Mouse (Mus musculus) R1 (cell line): ENCODE data around the gene 1700030K09Rik.

Experiments
- DNase-seq: peaks from one replicate; pipeline ENCODE4 v3.0.0-alpha.2; 2018; ENCODE audit warnings: low read depth, low spot score

Gene 1700030K09Rik

DNA sequence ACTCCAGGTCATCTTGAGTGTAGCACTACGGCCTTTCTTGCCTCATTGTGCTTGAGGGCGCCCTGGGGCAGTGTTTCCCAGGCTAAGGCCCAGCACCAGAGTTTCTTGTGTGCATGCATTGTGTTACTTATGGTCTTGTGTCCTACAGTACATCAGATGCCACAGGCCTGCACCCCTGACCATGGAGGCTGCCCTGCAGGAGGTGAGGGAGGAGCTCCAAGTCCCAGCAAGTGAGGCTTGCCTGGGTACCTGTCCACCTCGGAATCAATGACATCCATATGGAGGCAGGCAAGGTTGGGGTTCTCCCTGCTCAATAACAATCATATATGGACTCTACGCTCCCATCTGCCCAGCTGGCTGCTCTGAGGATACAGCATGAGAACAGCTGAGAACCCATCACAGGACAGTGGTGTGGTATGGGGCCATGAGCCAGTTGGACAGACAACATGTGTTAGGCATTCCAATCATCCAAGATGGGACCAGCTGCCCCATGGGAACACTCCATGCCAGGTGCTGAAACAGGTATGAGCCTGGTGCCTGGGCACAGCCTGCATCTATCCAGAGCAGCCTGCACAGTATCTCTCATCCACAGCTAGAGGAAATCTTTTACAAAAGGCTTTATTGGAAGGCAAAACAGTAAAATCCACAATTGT lies 16.3 kb downstream of the 1700030K09Rik start:
- no peak for DNase-seq

DNA sequence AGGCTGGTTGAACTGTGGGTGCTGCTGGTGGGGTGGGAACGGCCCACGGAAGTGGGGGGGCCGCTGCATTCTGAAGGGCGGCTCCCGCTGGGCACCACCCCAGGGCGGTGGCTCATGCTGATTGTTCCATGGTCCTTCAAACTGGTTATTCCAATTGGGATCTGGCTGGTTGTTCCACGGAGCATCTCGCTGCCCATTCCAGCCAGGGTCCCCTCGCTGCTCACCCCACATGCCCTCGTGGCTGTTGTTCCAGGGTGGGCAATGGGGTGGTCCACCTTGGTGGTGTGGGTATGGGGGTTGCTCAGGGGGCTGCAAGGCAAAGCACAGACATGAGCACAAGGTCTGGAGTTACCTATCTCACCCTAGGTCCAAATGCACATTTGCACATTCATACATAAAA lies 20.5 kb downstream of the 1700030K09Rik start:
- DNase-seq = no peak

DNA sequence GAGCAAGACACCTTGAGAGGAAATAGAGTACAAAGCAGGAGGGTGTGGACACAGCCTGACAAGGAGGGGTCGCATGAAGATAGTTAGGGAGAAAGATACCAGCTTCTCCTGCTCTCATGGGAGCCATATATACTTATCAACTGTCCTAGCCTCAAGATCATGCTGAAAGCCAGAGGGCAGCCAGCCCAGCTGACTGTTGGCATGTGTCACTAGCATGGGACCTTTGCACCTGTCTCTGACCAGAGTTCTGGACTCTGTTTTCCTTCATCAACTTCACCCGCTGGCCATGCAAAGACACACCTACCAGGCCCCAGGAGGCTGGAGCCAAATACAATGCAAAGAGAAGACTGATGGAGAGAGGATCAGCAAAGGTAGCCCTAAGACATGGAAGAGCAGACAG lies 25.6 kb downstream of the 1700030K09Rik start:
- DNase-seq = no peak

DNA sequence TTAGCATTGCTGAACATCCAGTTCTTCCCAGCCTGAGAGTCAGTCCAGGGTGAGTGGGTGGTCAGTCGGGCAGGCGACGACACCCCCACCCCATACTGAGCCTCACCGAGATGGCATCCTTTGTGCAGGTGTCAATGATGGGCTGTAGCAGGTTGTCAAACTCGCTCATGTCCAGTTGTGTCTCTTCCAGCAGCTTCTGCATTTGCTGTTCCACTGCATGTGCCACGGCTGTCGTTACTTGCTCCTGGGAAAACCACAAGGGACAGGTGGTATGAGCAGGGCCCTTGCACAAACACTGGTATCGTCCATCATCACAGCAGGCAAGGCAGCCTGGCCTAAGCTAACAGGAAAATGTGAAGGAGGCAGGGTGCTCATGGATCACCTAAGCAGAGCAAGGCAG lies 26.3 kb downstream of the 1700030K09Rik start:
- DNase-seq = no peak

- DNase-seq = no peak
These were observed 27.0 kb downstream of the 1700030K09Rik start for GRCm38 (mm10) chr8:72470684-72471083.

DNA sequence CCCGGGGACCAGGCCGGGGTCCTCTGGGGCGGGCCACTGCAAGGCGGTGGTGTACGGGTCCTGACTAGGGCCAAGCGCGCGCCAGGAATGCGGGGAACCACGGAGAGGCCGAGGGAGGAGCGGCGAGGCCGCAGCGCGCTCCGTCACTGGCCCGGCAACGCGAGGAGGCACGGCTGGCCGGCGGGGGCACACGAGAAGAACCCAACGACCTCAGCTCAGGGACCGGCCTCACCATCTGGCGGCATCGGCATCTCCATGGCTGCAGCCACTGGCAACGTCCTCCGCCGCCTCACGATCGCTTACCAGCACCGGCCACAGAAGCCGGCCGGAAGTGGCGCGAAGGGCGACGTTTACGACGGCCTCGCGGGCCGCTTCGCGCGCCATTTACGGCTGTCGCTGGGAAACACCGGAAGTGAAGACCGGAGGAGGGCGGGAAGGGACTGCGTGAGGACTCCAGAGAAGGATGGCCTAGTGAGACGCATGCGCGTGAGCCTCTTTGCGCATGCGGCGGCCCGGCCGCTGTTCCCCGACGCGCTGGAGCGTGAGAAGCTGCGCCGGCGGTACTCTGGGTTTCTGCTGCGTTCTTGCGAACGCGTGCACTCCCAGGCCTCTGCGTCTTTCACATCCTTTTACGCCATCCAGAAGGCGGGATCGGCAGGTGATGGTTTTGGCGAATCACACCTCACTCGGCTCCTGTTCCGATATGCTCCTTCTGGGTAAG lies 31.3 kb downstream of the 1700030K09Rik start, which contains the start of gene Cherp:
Gene Cherp, minus strand, starts transcription at position 401 of the 721 bp plus-strand sequence.
- DNase-seq = peak; percentile 99

DNA sequence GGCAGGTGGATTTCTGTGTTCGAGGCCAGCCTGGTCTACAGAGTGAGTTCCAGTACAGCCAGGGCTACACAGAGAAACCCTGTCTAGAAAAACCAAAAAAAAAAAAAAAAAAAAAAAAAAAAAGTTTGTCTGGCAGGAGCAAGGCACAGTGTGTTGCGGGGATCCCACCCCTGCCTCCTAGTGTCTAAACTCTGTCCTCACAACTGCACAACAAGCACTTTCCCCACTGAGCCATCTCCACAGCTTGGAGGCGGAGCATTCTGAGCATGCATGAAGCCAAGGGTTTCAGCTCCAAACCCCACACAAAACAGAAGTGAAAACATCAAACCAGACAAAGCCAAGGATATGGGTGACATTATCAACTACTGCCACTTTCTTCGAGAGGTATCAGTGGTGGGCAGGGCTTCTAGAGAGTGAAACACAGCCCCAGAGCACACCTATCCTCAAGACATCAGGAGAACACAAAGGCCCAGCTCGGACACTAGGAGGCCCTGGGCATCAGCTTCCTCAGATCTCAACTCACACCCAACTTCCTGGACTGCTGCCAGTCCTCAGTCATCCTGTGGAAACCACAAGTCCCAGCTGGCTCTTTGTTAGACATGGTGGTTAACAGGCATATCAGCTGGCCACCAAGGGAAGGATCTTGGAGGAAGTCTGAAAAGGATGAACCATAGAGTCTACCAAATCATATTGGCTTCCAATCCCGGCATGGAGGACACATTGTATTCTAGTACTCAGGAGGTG lies 41.9 kb downstream of the 1700030K09Rik start:
- peak; percentile 58 for DNase-seq

DNA sequence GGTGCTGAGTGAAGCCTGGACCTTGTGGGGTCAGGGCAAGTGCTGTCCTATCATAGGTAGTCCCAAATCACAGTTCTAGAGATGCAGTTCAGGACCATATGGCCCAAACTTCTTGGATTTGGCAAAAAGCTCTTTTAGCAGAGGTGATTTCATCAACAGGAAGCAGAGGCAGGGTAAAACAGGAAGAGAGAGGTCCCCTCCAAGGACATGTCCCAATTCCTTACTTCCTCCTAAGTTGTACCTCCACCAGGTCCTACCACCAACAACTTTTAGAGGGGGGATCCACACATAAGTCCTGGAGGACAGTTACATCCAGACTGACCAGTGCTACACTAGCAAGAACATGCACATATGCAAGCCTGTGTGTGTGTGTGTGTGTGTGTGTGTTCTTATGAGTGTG lies 43.3 kb downstream of the 1700030K09Rik start:
- DNase-seq = no peak

- DNase-seq = no peak
These were observed 47.3 kb downstream of the 1700030K09Rik start for GRCm38 (mm10) chr8:72491017-72491416.

GRCm38 (mm10) chr8:72491680-72492621 lies 48.3 kb downstream of the 1700030K09Rik start, which contains the start of gene Slc35e1:
Gene Slc35e1 (minus strand): TSS chr8:72492614.
- DNase-seq = peak; percentile 57

DNA sequence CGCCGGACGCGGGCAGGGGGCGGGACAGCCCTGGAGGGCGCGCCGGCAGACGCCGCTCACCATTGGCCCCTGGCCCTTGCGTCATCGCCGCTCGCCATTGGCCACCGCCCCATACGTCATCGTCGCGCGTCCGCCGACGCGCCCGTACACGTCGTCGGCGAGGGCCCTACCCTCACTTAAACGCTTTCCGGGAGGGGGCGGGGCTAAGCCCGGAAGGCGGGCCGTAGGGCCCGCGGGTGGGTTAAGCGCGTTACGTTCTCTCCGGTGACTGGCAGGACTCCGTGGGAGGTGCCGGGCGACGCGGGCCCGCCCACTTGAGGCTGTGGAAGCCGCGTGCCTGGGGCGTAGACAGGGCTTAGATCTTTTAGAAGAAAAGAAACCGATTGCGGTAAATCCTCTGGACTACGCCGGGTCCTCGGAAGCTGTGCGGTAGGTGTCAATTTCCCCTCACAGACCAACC lies 49.0 kb downstream of the 1700030K09Rik start:
- DNase-seq = peak; percentile 98

- DNase-seq = no peak
These were observed 49.7 kb downstream of the 1700030K09Rik start for GRCm38 (mm10) chr8:72493381-72493780.

DNA sequence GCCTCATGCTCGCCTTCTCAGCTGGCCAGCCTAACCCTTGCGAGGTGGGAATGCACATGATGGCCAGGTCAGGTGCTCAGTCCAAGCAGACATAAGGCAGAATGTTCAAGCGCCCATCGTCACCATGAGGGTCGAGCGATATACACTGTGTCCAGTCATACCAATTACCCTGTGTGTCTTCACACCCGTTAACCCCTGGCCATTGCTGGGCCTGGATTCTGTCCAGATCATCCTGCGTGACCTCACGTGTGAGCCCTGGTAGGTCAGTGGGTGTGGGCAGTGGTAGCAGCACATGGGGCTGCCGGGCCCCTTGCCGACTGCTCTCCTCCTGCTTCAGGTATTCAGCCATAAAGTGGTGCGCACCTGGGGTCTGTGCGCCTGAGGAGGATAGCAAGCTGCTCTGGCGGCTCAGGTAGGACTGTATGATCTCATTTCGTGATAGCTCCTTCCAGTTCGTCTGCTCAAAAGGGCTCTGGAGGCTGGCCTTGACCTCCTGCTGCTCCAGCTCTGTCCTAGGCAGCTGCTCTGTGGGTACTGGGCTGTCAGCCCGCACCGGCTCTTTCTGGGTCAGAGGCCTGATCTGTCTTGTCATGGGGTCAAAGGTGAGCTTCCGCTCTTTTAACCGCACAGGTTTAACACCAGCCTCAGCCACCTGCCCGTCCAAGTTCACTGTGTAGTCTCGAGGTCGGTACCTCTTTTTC lies 51.9 kb downstream of the 1700030K09Rik start:
- peak; percentile 53 for DNase-seq

GRCm38 (mm10) chr8:72496217-72496616 lies 52.5 kb downstream of the 1700030K09Rik start:
- DNase-seq = no peak

DNA sequence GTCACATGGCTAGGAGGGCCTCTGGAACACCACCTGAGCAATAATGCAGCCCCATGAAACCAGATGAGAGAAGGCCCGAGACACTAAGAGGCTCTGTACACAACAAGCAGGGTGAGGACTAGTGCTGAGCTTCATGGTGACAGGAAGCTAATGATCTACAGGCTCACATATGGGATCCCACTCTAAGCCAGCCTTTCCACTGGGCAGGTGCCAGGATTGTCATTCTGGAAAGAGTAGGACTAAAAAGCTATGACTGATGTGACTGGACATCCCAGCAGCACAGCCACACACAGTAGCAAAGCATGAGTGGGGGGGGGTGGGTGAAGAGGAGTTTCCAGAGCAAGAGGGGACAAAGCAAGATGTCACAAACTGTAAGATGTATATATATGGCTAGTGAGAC lies 54.2 kb downstream of the 1700030K09Rik start:
- no peak for DNase-seq

DNA sequence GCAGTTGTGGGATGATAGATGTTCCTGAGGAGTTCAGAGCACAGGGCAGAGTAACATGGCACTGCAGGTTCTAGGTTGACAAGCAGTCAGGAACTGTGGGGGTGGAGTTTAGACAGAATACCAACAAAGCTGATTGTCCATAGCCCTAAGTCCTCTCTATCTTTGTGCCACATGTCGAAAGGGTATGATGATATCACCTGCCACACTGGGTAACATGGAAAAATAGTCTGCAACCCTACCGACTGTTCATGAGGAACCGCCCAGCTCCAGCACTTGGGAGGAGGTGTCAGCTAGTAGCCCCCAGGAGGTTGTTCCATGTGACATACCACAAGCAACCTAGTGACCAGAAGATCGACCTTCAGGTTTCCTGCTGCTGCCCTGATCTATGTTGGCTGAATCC lies 54.8 kb downstream of the 1700030K09Rik start:
- no peak for DNase-seq

GRCm38 (mm10) chr8:72499521-72500284 lies 56.0 kb downstream of the 1700030K09Rik start:
- no peak for DNase-seq

GRCm38 (mm10) chr8:72500521-72500931 lies 56.8 kb downstream of the 1700030K09Rik start:
- peak; percentile 35 for DNase-seq

GRCm38 (mm10) chr8:72504137-72504536 lies 60.5 kb downstream of the 1700030K09Rik start:
- no peak for DNase-seq
